In the genomic region with DNA sequence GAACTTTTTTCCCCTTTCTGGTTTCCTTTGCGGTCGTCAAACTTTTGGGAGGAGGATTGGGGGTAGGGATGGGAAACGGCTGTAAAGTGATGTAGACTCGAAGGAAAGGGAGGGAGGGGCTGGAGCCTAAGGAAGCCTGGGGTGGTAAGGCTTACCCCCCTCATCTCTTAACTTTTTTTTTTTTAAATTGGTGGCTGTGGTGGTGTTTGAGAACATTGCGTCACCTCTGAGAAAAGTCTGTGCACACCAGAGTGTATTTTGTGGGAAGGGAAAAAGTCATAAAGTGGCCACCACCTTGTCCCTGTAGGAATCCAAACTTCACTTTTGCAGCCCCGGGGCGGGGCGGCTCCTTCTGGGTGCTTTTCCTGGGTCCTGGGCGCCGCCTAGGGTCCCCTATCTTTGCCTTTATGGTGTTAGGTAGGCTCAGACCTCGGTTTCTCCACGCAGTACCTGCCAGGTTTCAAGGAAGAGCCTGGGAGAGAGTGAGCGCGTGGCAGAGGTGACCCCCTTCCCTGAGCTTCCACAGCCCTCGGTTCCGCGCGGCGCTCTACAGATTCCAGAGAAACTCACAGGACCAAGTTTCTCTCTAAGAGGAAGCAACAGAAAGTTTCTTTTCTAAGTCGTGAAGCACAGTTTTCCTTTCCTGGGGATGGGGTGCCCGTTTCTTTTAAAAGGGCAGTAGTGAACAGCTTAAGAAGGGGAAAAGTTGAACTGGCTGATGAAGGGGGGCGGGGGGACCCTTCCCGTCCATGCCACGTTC, we compare ENCODE assay signal across 8 mouse cellular contexts. TPM values are rescaled to one million over a fixed set of nuclear protein-coding genes. Genes with fewer than 3 reads are reported as not detected.
DNase-seq lines count a peak whose midpoint lies in the region; ATAC-seq and TF ChIP-seq lines count a peak whose summit lies in the region.

No protein-coding gene starts in this region.

- ATAC-seq in forebrain, embryonic 12.5 days (ENCODE audit: low FRiP score): peak; percentile 28; the same call in 1 of the 2 replicates
- ATAC-seq in hindbrain, embryonic 16.5 days: peak; percentile 22
- ATAC-seq in lung, embryonic 14.5 days (ENCODE audit: insufficient read depth): peak; percentile 23; the same call in 1 of the 2 replicates

- 3% methylated on average over 24 of the region's 24 CpGs for WGBS in thymus, adult 2 months
- WGBS in forebrain, embryonic 12.5 days: under 1% methylated on average over 24 of the region's 24 CpGs
- under 1% methylated on average over 24 of the region's 24 CpGs for WGBS in hindbrain, embryonic 16.5 days
- WGBS in lung, embryonic 14.5 days: under 1% methylated on average over 24 of the region's 24 CpGs

- no peaks in the 10 kb centered on the region for H3K9me3 ChIP-seq in forebrain, embryonic 12.5 days
- H3K9me3 ChIP-seq in hindbrain, embryonic 16.5 days (ENCODE audit: control insufficient read depth, low read length): no peaks in the 10 kb centered on the region
- no peaks in the 10 kb centered on the region for H3K9me3 ChIP-seq in lung, embryonic 14.5 days (ENCODE audit: low read depth, low read length)

- peak overlapping the region; percentile 93 for H3K4me2 ChIP-seq in forebrain, embryonic 12.5 days
- H3K4me2 ChIP-seq in hindbrain, embryonic 16.5 days (ENCODE audit: low read length): peak overlapping the region; percentile 99
- peak overlapping the region; percentile 89 for H3K4me2 ChIP-seq in lung, embryonic 14.5 days

- no peak overlapping the region for H3K27ac ChIP-seq in thymus, adult 2 months (ENCODE audit: control insufficient read depth, insufficient read depth, low read length)
- peak overlapping the region; percentile 66 for H3K27ac ChIP-seq in forebrain, embryonic 12.5 days
- peak overlapping the region; percentile 54; the same call in 1 of the 2 replicates for H3K27ac ChIP-seq in hindbrain, embryonic 16.5 days (ENCODE audit: low read depth, low read length)
- H3K27ac ChIP-seq in lung, embryonic 14.5 days (ENCODE audit: low read depth): peak overlapping the region; percentile 95

- peak overlapping the region; percentile 35 for H3K4me3 ChIP-seq in thymus, adult 2 months (ENCODE audit: control insufficient read depth, insufficient read depth, low read length)
- peak overlapping the region; percentile 66 for H3K4me3 ChIP-seq in forebrain, embryonic 12.5 days (replicated peaks)
- peak overlapping the region; percentile 75 for H3K4me3 ChIP-seq in hindbrain, embryonic 16.5 days (ENCODE audit: low read length)
- peak overlapping the region; percentile 66 for H3K4me3 ChIP-seq in lung, embryonic 14.5 days (ENCODE audit: low read depth, low read length)

- H3K9ac ChIP-seq in forebrain, embryonic 12.5 days: peak overlapping the region; percentile 69
- H3K9ac ChIP-seq in hindbrain, embryonic 16.5 days (ENCODE audit: low read depth, low read length): peak overlapping the region; percentile 72
- peak overlapping the region; percentile 84 for H3K9ac ChIP-seq in lung, embryonic 14.5 days

- intact Hi-C loops in left cerebral cortex, postnatal 4 days (cut with DNase I): no loop called here

- TF ChIP-seq CTCF in thymus, adult 2 months (IDR thresholded peaks at IDR 0.05; ENCODE audit: borderline replicate concordance, control insufficient read depth, extremely low read depth, insufficient read depth, low read length, poor library complexity): no peak
- TF ChIP-seq CTCF in lung, embryonic 14.5 days (IDR thresholded peaks at IDR 0.05; ENCODE audit: low read depth): no peak

- DNase-seq in thymus, adult 2 months: peak; percentile 7
- DNase-seq in thymus, adult 18-20 months: no peak
- DNase-seq in lung, embryonic 14.5 days: peak; percentile 70
- peak; percentile 30 for DNase-seq in retina, postnatal 1 day
- DNase-seq in B cell, adult 2 months: no peak
- no peak for DNase-seq in left cerebral cortex, postnatal 4 days

- H3K36me3 ChIP-seq in thymus, adult 2 months (ENCODE audit: control insufficient read depth, insufficient read depth, low read length): no peaks in the 10 kb centered on the region
- peaks cover 12% of the 10 kb centered on the region; the same call in 1 of the 2 replicates for H3K36me3 ChIP-seq in forebrain, embryonic 12.5 days (replicated peaks)
- H3K36me3 ChIP-seq in hindbrain, embryonic 16.5 days (ENCODE audit: control insufficient read depth, insufficient read depth, low read length): no peaks in the 10 kb centered on the region
- H3K36me3 ChIP-seq in lung, embryonic 14.5 days (ENCODE audit: insufficient read depth): peaks cover 22% of the 10 kb centered on the region

- H3K27me3 ChIP-seq in thymus, adult 2 months (ENCODE audit: control insufficient read depth, insufficient read depth, low read length): peaks cover 4% of the 10 kb centered on the region; the same call in 1 of the 2 replicates
- peaks cover 8% of the 10 kb centered on the region; the same call in 1 of the 2 replicates for H3K27me3 ChIP-seq in forebrain, embryonic 12.5 days
- H3K27me3 ChIP-seq in hindbrain, embryonic 16.5 days (replicated peaks; ENCODE audit: control insufficient read depth, insufficient read depth, low read length): no peaks in the 10 kb centered on the region
- H3K27me3 ChIP-seq in lung, embryonic 14.5 days (ENCODE audit: insufficient read depth, low read length): no peaks in the 10 kb centered on the region

- no peak for TF ChIP-seq POLR2A in thymus, adult 2 months (IDR thresholded peaks at IDR 0.05; ENCODE audit: control insufficient read depth, extremely low read depth, insufficient read depth, low read length, poor library complexity)

- peaks cover 12% of the 10 kb centered on the region; the same call in 1 of the 2 replicates for H3K4me1 ChIP-seq in thymus, adult 2 months (replicated peaks; ENCODE audit: control insufficient read depth, insufficient read depth, low read length)
- peaks cover 16% of the 10 kb centered on the region for H3K4me1 ChIP-seq in forebrain, embryonic 12.5 days
- H3K4me1 ChIP-seq in hindbrain, embryonic 16.5 days (ENCODE audit: control insufficient read depth, insufficient read depth, low read depth, low read length): peaks cover 11% of the 10 kb centered on the region
- H3K4me1 ChIP-seq in lung, embryonic 14.5 days (ENCODE audit: insufficient read depth): peaks cover 4% of the 10 kb centered on the region; the same call in 1 of the 2 replicates

RNA-seq across cellular contexts. Expression of gene Fn1, which starts 0.6 kb away (rescaled TPM):
- polyA plus RNA-seq in thymus, adult 2 months (2012; rRNA removed): 29.6 and 31.3 TPM in 2 replicates
- polyA plus RNA-seq in forebrain, embryonic 12.5 days (2016; fragmentation: Nextera tagmentation; extraction: Ambion mirVana): 93.2 and 96.6 TPM in 2 replicates
- polyA plus RNA-seq in hindbrain, embryonic 16.5 days (2015; fragmentation: Nextera tagmentation; extraction: Ambion mirVana): 27.4 and 46.9 TPM in 2 replicates
- polyA plus RNA-seq in lung, embryonic 14.5 days (2014; fragmentation: Nextera tagmentation; extraction: Ambion mirVana): 156 and 160 TPM in 2 replicates
- total RNA-seq in left cerebral cortex, postnatal 4 days (2021): 100 to 1,000 TPM; 142 to 143 TPM

Comparison
In these comparisons a context has a peak if more than half of its experiments do, and no peak if none do; other contexts are left out.
1. DNase-seq: peak in thymus, adult 2 months (single experiment), lung, embryonic 14.5 days (single experiment) and retina, postnatal 1 day (single experiment); none in thymus, adult 18-20 months (0 of 2), B cell, adult 2 months (0 of 2) and left cerebral cortex, postnatal 4 days (single experiment).
2. Peak in every context shown above with its lines, with median percentiles within 50 percentile points of each other: H3K4me3 ChIP-seq, ATAC-seq, H3K4me2 ChIP-seq and H3K9ac ChIP-seq.